Mouse (Mus musculus) hindbrain, embryonic 11.5 days (tissue): Measurements from ENCODE around the gene Eng. TPM values are rescaled to one million over a fixed set of nuclear protein-coding genes. Genes with fewer than 3 reads are reported as not detected.
A peak's percentile ranks its signal among the peaks of the same experiment; 100 is the strongest.

ENCODE experiments used
- ATAC-seq: fragments of 200-750 bp; cut with Nextera tagmentation; 2 replicates; pipeline ENCODE4 v1.8.0; 2017; ENCODE audit warnings: mild to moderate bottlenecking, moderate TSS enrichment, moderate library complexity; ENCODE audit not compliant: low FRiP score
- DNase-seq: peaks from one replicate; pipeline ENCODE4 v3.0.0-alpha.2; 2015; ENCODE audit warnings: low spot score
- H3K27ac ChIP-seq: fragments of 300-500 bp; sonication (generic); 2 replicates; pipeline ENCODE4 v1.5.1; 2014; ENCODE audit warnings: mild to moderate bottlenecking, low read depth, low read length
- H3K27me3 ChIP-seq: fragments of 300-500 bp; sonication (generic); 2 replicates; pipeline ENCODE4 v1.6.1; 2014; ENCODE audit warnings: mild to moderate bottlenecking, low read length, moderate library complexity, mixed read lengths; ENCODE audit not compliant: control insufficient read depth, insufficient read depth
- H3K36me3 ChIP-seq: fragments of 300-500 bp; sonication (generic); 2 replicates; pipeline ENCODE4 v1.6.1; 2014; ENCODE audit warnings: mild to moderate bottlenecking, low read length, moderate library complexity, mixed read lengths; ENCODE audit not compliant: control insufficient read depth, insufficient read depth
- H3K4me1 ChIP-seq: fragments of 300-500 bp; sonication (generic); replicated peaks from 2 replicates; pipeline ENCODE4 v1.6.1; 2014; ENCODE audit warnings: low read length, mixed read lengths; ENCODE audit not compliant: control insufficient read depth, insufficient read depth
- H3K4me2 ChIP-seq: fragments of 300-500 bp; sonication (generic); replicated peaks from 2 replicates; pipeline ENCODE4 v1.6.1; 2014; ENCODE audit warnings: mild to moderate bottlenecking, low read depth, low read length
- H3K4me3 ChIP-seq: fragments of 300-500 bp; sonication (generic); 2 replicates; pipeline ENCODE4 v1.5.1; 2014; ENCODE audit warnings: low read depth, low read length
- H3K9ac ChIP-seq: fragments of 300-500 bp; sonication (generic); 2 replicates; pipeline ENCODE4 v1.6.1; 2014; ENCODE audit warnings: low read depth, low read length
- H3K9me3 ChIP-seq: fragments of 300-500 bp; sonication (generic); 2 replicates; pipeline ENCODE4 v1.6.1; 2016; ENCODE audit warnings: low read length; ENCODE audit not compliant: control insufficient read depth
- WGBS: fragments of 180-500 bp; shearing (Covaris S2); extraction: QIAGEN DNeasy Blood & Tissue Kit; methylation state at CpG from one replicate; pipeline ENCODE4 v1.1.7; 2014; 5-methylcytosine and 5-hydroxymethylcytosine counted together
- microRNA counts: library from miRNA; unstranded; fragments of <30 nt; microRNA quantifications from one replicate; lab custom pipeline; 2015
- polyA plus RNA-seq: library from polyadenylated mRNA; unstranded; fragments of >200 nt; fragmentation: Nextera tagmentation; extraction: Ambion mirVana; gene quantifications from 2 replicates; pipeline ENCODE4 v1.2.1, GENCODE M21; 2014

Gene Eng
- polyA plus RNA-seq, 1 experiment from 2014 or later = 23.1 TPM

- 83% methylated on average over 16 of the region's 16 CpGs for WGBS
- DNase-seq = no peak
Observed at GRCm38 (mm10) chr2:32724832-32725790, 78.7 kb downstream of the Eng start.

GRCm38 (mm10) chr2:32727435-32727834 lies 81.0 kb downstream of the Eng start:
- peak overlapping the region; percentile 32 for H3K4me2 ChIP-seq
- H3K4me1 ChIP-seq = 0 out of 2 replicates have a peak, but pooled peaks cover 2% of the 10 kb centered on the region
- 0 out of 2 replicates have a peak overlapping the region, but pooled peaks have one; percentile 29 for H3K9ac ChIP-seq
- no peak overlapping the region for H3K27ac ChIP-seq
- peak overlapping the region; percentile 27 for H3K4me3 ChIP-seq
- no peaks in the 10 kb centered on the region for H3K9me3 ChIP-seq
- no peaks in the 10 kb centered on the region for H3K27me3 ChIP-seq
- 1% methylated on average over 16 of the region's 16 CpGs for WGBS
- H3K36me3 ChIP-seq = no peaks in the 10 kb centered on the region
- peak; percentile 94 for DNase-seq
- peak; percentile 94 for ATAC-seq

More at GRCm38 (mm10) chr2:32724832-32725790, 78.7 kb downstream of the Eng start:
- Histone ChIP-seq H3K4me2 (no peak overlapping the region), H3K27ac (no peak overlapping the region), H3K4me3 (no peak overlapping the region), H3K9ac (no peak overlapping the region), H3K9me3 (no peaks in the 10 kb centered on the region), H3K4me1 (no peaks in the 10 kb centered on the region), H3K36me3 (no peaks in the 10 kb centered on the region), H3K27me3 (no peaks in the 10 kb centered on the region)
- no peak for ATAC-seq

DNA sequence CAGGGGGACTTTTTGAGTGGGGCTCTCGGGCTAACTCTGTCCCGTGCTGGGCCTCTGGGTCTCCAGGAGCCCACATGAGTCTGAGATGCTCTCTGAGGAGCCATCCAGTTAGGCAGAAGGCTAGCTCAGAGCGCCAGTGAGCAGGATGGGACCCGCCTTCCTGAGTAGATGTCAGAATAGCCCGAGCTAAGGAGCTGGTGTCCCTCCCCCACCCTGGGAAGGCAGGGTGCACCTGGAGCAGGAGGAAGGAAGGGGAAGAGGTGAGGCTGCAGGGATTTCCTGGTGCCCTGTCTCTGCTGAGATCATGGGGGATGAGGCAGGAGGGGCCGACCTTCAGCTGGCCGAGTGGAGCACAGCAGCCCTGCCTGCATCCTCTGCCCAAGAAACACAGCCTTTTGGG lies 82.1 kb downstream of the Eng start:
- DNase-seq (no peak), ATAC-seq (no peak)
- Histone ChIP-seq H3K27me3 (no peaks in the 10 kb centered on the region), H3K4me1 (0 out of 2 replicates have a peak, but pooled peaks cover 2% of the 10 kb centered on the region), H3K4me3 (no peak overlapping the region), H3K9me3 (no peaks in the 10 kb centered on the region), H3K36me3 (no peaks in the 10 kb centered on the region), H3K9ac (no peak overlapping the region), H3K4me2 (no peak overlapping the region), H3K27ac (no peak overlapping the region)
- WGBS = 49% methylated on average over 7 of the region's 7 CpGs

- 69% methylated on average over 4 of the region's 4 CpGs for WGBS
- ATAC-seq (no peak), DNase-seq (no peak)
- no peak overlapping the region for H3K4me2 ChIP-seq
- peaks cover 2% of the 10 kb centered on the region; the same call in 1 of the 2 replicates for H3K4me1 ChIP-seq
- H3K27ac ChIP-seq = no peak overlapping the region
- no peaks in the 10 kb centered on the region for H3K27me3 ChIP-seq
- H3K36me3 ChIP-seq = no peaks in the 10 kb centered on the region
- H3K9me3 ChIP-seq = no peaks in the 10 kb centered on the region
- H3K9ac ChIP-seq = no peak overlapping the region
- no peak overlapping the region for H3K4me3 ChIP-seq
Observed at GRCm38 (mm10) chr2:32729547-32729946, 83.2 kb downstream of the Eng start.

- Histone ChIP-seq H3K36me3 (no peaks in the 10 kb centered on the region), H3K9me3 (no peaks in the 10 kb centered on the region), H3K4me2 (no peak overlapping the region), H3K4me3 (no peak overlapping the region), H3K9ac (no peak overlapping the region), H3K27ac (no peak overlapping the region), H3K27me3 (no peaks in the 10 kb centered on the region), H3K4me1 (peaks cover 2% of the 10 kb centered on the region; the same call in 1 of the 2 replicates)
- 42% methylated on average over 11 of the region's 11 CpGs for WGBS
- ATAC-seq (no peak), DNase-seq (peak; percentile 44)
Observed at GRCm38 (mm10) chr2:32730854-32731253, 84.5 kb downstream of the Eng start.

- no peaks in the 10 kb centered on the region for H3K36me3 ChIP-seq
- H3K4me3 ChIP-seq = no peak overlapping the region
- H3K4me2 ChIP-seq = no peak overlapping the region
- no peaks in the 10 kb centered on the region for H3K27me3 ChIP-seq
- peaks cover 2% of the 10 kb centered on the region; the same call in 1 of the 2 replicates for H3K4me1 ChIP-seq
- H3K9ac ChIP-seq = no peak overlapping the region
- no peak overlapping the region for H3K27ac ChIP-seq
- 76% methylated on average over 4 of the region's 4 CpGs for WGBS
- DNase-seq (no peak), ATAC-seq (no peak)
- no peaks in the 10 kb centered on the region for H3K9me3 ChIP-seq
Observed at GRCm38 (mm10) chr2:32731911-32732310, 85.5 kb downstream of the Eng start.

MicroRNA genes within 50 kb of the gene (microRNA counts, 519-probe panel; counts per million panel counts)
- not detected for microRNA mmu-miR-1954 (lab: Ali Mortazavi, UCI)
- not detected for microRNA mmu-miR-2861 (lab: Ali Mortazavi, UCI)

Other genes with a start within 250 kb of the Eng start
- 5.2 and 6.0 TPM in 2 replicates for gene Naif1, start 196.1 kb upstream of the Eng start, polyA plus RNA-seq
- gene Slc25a25, start 195.2 kb upstream of the Eng start, polyA plus RNA-seq = 19.5 and 28.4 TPM in 2 replicates
- 9.0 and 9.2 TPM in 2 replicates for gene Fam102a, start 111.3 kb upstream of the Eng start, polyA plus RNA-seq
- 115 and 125 TPM in 2 replicates for gene Dpm2, start 75.7 kb upstream of the Eng start, polyA plus RNA-seq
- 2.1 and 2.6 TPM in 2 replicates for gene Pip5kl1, start 71.8 kb upstream of the Eng start, polyA plus RNA-seq
- gene 9430097D07Rik, start 70.9 kb upstream of the Eng start, polyA plus RNA-seq = 0.37 and 0.42 TPM in 2 replicates
- 12.9 and 13.4 TPM in 2 replicates for gene St6galnac4, start 59.5 kb upstream of the Eng start, polyA plus RNA-seq
- 3.2 and 5.0 TPM in 2 replicates for gene St6galnac6, start 46.9 kb upstream of the Eng start, polyA plus RNA-seq
- 23.4 and 23.9 TPM in 2 replicates for gene Ak1, start 24.8 kb upstream of the Eng start, polyA plus RNA-seq
- gene Fpgs, start 57.5 kb downstream of the Eng start, polyA plus RNA-seq = 11.2 and 13.6 TPM in 2 replicates
- gene Cdk9, start 66.5 kb downstream of the Eng start, polyA plus RNA-seq = 77.3 and 79.9 TPM in 2 replicates
- gene Sh2d3c, start 74.5 kb downstream of the Eng start, polyA plus RNA-seq = 25.9 and 27.6 TPM in 2 replicates
- gene 6330409D20Rik, start 94.4 kb downstream of the Eng start, polyA plus RNA-seq = 2.3 and 3.0 TPM in 2 replicates
- gene Tor2a, start 110.6 kb downstream of the Eng start, polyA plus RNA-seq = 53.1 and 53.5 TPM in 2 replicates
- gene Ttc16, start 129.0 kb downstream of the Eng start, polyA plus RNA-seq = 0.22 and 0.34 TPM in 2 replicates
- gene Ptrh1, start 129.2 kb downstream of the Eng start, polyA plus RNA-seq = 4.2 and 4.3 TPM in 2 replicates
- gene Cfap157, start 137.8 kb downstream of the Eng start, polyA plus RNA-seq = 0.80 and 0.98 TPM in 2 replicates
- gene Stxbp1, start 200.7 kb downstream of the Eng start, polyA plus RNA-seq = 62.8 and 64.7 TPM in 2 replicates
- 11.6 and 13.1 TPM in 2 replicates for gene Fam129b, start 229.5 kb downstream of the Eng start, polyA plus RNA-seq